Mouse (Mus musculus): Measurements from ENCODE around the gene Gm3029.
"Not testable (repeated sequence)": the region's sequence is repeated elsewhere in the genome, so short reads cannot be mapped to it uniquely, and the experiment has no call there.

Gm3029 gene

GRCm38 (mm10) chr14:3931456-3931855, at the start of gene Gm3029:
Gm3029 (plus strand) TSS chr14:3931756.
- DNase-seq (ENCODE audit: low spot score in 2 of 2), result not testable (repeated sequence)

GRCm38 (mm10) chr14:3883872-3884271, 47.7 kb upstream of the Gm3029 start, which contains the start of gene Gm2916:
Gm2916 (plus strand) TSS chr14:3884172.
- DNase-seq (ENCODE audit: low spot score in 2 of 2), result not testable (repeated sequence)

- not testable (repeated sequence) for DNase-seq (ENCODE audit: low spot score in 2 of 2)
Measured at GRCm38 (mm10) chr14:3963247-3963646, 31.7 kb downstream of the Gm3029 start, which contains the start of gene Gm3095. Gm3095 (plus strand) TSS chr14:3963547.

Data from urinary bladder, postnatal 4 days (tissue).